Mouse (Mus musculus) liver, adult 2 months (tissue): ENCODE measurements around the gene Ppp6r2.

Source experiments
- CTCF ChIP-seq: fragments of 200-500 bp; IDR thresholded peaks from 2 replicates; pipeline ENCODE4 v1.5.1; 2011; ENCODE audit warnings: low read depth, low read length, control low read depth
- POLR2A ChIP-seq: fragments of 200-500 bp; IDR thresholded peaks from 2 replicates; pipeline ENCODE4 v1.6.1; 2011; ENCODE audit warnings: low read length, control low read depth; ENCODE audit not compliant: insufficient read depth; ENCODE audit errors: extremely low read depth

DNA sequence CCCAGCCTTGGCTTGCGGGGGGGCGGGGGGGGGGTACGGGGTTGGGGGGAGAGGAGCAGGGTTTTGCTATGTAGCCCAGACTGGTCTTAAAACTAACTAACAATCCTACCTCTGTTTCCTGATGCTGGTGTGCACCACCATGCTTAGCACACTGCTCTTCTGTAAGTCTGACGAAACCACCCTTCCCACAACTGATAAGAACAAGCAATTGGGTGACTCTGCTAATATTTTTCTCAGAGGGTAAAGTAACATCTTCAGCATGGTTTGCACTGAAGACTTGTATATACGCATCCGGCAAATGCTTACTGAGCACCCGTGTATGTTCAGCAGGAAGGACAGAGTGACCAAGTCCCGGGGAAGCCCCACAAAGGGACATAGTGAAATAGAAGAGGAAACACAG, 109.9 kb downstream of the Ppp6r2 start:
- TF ChIP-seq CTCF (no peak), POLR2A (no peak)
